Mouse (Mus musculus): ENCODE data around the gene Atg5.

- TF ChIP-seq POLR2A (IDR thresholded peaks at IDR 0.05; ENCODE audit: control insufficient read depth, extremely low read depth, insufficient read depth, low read length, poor library complexity): no peak
- TF ChIP-seq CTCF (IDR thresholded peaks at IDR 0.05; ENCODE audit: borderline replicate concordance, control insufficient read depth, extremely low read depth, insufficient read depth, low read length, poor library complexity): no peak
Measured at GRCm38 (mm10) chr10:44338571-44338970, 70.4 kb downstream of the Atg5 start.

Data from thymus, adult 2 months (tissue).